Mouse (Mus musculus): ENCODE data around the gene Agl.
"Not testable (repeated sequence)": the region's sequence is repeated elsewhere in the genome, so short reads cannot be mapped to it uniquely, and the experiment has no call there.

The Agl gene

DNA sequence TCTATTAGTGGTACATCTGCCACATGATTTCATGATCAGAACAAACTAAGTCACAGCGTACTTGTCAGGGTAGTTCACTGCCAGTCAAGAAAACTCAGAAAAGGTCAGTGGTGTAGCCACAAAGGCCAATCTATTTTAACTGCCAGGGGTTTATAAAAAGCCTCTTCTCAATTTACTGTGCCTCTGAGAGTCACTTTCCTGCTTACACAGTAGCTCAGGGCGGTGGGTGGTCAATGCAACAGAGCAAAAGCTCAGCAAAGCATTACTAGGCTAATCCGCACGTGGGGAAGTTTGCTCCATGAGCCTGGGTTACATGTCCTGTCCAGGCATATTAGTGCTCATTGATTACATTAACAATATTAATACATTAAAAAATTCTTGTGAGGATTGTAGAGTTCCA lies 8.0 kb upstream of the Agl start:
- DNase-seq: no peak

DNA sequence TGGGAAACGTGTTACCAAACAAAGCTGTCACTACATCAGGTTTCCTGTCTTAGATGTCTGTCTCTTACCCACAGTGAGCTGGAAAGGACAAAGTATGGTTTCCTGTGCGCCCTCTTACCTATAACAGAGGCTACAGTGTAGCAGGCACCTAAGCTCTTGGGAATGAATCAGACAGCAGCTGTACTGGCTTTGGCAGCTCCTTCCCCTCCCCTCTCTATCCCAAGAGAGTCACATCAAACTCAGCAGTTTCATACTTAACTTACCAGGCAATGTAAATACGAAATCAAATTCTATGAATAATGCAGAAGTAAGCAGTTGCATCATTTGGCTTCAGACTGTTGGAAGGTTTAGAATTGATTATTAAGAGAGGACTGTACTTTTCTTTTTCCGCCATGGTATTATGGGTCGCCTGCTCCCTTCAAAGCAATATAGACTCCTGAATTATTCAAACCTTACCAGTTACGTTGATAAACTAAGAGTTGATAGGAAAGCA lies 7.4 kb upstream of the Agl start:
- no peak for DNase-seq

DNA sequence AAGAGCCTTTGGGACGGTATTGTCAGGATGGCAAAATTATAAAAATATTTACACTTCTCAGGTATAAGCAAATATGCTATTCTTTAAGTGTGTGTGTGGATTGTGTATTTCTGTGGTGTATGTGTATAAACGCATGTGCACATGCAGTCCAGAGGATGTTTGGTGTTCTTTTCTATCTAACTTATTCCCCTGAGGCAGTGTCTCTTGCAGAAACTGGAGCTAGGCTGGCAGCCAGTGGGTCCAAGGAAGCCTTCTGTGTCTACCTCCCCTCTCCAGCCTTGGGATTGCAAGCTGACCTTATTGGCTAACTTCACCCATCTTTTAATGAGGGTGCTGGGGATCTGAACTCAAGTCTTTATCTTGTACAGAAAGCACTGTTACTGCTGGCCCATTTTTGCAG lies 5.0 kb upstream of the Agl start:
- DNase-seq: no peak

DNA sequence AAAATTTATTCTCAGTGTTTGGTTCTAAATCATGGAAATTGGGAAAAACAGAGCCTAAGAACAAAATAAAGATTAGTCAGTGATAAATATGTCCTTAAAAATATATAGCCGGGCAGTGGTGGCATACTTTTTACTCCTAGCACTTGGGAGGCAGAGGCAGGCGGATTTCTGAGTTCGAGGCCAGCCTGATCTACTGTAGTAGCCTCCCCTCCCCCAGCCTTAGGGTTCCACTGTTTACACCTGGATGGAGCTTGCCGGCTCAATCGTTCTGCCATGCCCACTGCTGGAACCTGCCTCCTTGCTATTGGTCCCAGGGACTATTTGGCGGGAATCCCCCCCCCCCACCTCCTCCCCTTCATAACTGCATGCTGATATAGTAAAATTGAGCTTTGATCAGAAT lies 2.4 kb upstream of the Agl start:
- DNase-seq: not testable (repeated sequence)

DNA sequence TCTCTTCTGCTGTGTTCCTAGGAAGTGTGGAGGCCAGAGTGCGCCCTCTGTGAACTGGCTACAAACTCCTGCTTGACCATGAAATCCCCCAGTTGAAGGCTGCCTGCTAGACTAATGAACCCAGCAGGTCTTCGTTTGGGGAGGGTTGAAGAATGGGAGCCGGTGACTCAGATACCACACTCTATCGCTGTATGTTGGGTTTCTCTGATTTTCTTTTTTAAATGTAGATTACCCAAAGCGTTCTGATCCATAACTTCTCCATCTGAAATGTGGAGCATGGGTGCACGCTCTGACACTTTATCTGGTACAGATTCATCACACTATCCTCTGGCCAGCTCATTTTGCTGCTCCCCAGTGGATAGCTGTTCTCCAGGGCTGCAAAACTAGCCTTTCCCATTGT lies 1.3 kb upstream of the Agl start:
- no peak for DNase-seq

DNA sequence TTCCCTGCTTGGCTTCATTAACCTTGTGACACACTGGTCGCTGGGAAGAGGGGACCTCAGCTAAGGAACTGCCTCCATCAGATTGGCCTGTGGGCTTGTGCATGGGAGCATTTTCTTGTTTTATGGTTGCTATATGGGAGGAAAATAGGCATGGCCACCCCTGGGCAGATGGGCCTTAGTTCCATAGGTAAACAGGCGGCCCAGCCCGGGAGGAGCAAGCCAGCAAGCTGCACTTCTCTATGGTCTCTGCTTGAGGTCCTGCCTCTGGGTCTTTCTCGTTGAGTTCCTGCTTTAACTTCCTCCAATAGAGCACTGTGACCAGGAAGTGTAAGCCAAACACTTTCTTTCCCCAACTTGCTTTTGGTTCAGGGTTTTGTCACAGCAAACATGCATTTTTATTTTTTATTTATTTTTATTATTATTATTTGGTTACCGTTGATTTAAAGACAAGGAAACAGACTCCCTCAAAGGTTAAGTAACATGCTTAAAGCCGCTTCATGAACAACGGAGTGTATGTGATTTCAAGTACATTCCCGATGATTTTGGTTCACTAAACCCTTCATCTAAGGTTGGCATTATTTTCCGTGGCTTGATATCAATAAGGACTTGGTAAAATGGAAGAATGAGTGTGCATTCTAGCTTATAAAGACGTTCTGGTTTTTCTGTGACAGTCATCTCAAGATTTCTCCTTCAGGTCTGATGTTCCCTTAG lies 696 bp upstream of the Agl start:
- DNase-seq: peak in 1 of 2 experiments; percentile 7

DNA sequence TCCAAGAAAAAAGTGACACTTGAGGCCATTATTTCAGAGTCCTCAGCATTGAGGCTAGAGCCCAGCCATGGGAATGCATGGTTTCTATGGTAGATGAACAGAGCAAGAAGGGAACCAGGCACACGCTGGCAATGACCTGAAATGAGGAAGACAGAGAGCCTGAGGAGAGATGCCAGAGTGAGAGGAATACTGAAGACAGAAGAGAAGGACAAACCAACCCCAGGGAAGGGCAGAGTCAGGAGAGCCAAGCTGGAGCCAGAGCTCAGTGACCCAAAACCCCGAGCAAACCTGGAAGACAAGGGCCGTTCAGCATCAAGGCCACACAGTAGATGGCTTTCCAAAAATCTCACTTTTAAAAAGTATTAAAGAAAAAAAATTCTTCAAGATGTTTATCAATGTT lies 2.1 kb downstream of the Agl start:
- DNase-seq: no peak

DNA sequence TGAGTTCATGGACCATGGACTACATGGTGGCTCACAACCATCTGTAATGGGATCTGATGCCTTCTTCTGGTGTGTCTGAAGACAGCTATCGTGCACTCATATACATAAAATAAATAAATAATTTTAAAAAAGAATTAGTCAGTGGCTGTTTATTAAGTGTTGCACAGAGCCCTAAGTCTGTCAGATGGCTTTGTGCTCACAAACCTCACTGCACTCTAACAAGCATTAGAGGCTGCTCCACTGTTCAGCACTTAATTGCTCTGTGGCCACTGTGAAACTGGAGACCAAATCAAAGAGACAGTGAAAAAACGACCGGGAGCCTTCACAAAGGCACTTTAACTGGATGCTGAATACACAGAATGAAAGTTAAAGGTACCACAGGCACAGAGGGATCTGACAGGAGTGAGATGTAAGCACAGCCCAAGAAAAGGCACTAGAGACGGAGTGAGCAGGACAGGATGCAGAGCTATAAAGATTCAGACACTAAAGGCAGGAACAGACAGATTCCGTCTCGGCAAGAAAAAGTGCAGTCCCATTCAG lies 3.1 kb downstream of the Agl start:
- no peak for DNase-seq

DNA sequence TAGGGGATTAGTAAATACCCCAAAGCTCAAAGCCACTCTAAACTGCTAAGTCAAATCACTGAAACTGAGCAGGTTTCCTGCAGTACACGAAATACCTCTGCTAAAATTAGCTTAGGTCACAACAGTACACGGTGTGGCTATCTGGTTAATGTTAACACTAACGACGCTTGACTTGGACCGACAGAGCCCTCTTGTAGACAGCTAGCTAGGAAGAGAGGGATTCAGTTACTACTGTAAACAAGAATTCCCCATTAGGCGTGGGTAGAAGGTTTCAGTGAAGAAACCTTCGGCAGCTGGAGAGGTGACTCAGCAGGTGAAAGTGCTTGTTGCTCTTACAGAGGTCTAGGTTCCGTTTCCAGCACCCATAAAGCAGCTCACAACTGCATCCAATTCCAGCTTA lies 6.2 kb downstream of the Agl start:
- DNase-seq: no peak

DNA sequence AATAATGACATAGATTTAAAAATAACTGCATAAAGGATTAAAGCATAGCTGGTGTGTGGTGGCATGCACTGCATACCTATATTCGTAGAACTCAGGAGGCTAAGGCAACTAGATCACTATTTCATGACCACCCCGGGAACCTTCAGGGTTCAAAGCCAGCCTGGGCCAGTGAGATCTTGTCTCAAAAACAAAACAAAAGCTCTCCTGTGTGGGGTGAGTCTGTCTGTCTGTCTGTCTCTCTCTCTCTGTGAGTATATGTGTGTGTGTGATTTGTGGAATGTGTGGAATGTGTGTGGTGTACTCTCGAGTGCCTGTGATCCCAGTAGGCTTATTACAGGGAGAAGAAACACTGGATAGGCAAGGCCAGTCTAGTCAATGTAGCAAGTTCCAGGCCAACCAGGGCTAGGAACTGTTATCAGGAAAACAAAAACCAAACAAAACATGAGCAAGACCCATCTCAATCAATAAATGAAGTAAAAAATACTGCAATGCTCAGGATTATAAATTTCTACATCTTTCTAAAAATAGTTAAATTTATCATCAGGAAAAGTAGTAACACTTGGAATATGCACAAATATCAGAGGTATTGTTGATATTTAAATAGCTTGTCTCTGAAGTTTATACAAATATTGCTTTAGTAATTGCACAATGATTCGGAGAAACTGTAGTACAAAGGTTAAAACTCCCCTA lies 9.0 kb downstream of the Agl start:
- no peak for DNase-seq

DNA sequence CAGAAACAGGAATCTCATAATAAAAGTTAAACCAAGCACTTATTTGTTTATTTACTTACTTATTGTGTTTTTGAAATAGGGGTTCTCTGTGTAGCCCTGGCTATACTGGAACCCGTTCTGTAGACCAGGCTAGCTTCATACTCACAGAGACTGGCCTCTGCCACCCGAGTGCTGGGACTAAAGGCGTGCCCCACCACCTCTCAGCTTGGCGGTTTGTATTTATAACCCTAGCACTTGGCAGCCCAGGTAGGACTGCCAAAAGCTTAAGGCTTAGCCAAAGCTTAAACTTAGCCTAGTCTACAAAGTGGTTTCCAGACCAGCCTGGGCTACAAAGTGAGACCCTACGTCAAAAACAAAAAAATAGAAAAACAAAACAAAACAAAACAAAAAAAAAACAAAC lies 19.1 kb downstream of the Agl start:
- DNase-seq: no peak

DNA sequence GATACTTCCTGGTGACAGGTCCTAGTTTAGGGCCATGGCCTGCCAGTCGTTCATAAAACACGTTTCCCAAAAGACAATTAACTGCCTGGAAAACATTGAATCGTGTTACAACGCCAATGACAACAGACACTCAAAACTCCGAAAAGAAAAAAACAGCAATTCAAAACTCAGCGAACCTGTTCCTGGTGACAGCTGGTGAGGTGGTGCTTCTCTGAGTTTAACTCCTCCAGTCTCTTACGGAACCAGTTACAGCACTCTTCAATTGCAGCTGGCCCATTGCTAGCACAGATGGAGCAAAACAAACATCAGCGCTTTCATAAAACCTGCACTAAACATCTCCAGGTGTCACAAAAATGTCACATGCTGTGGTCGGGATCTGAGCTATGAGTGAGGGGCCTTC lies 21.4 kb downstream of the Agl start:
- DNase-seq: no peak

DNA sequence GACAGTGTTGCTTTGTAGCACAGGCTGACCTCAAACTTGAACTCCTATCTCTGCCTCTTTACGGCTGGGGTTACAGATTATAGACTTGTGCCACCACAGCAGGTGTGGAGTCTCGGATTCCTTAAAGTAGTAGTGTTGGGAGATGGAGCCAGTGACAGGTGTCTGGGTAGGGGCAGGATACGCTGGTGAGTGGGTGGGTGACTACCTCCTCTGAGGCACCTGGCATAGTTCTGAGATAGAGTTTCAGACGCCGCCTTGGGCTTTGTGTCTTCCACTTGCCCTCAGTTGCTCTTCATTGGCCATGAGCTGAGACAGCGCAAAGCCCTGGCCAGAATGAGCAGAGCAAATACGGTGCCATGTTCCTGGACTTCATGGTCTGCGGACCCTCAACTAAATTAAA lies 22.1 kb downstream of the Agl start:
- no peak for DNase-seq

DNA sequence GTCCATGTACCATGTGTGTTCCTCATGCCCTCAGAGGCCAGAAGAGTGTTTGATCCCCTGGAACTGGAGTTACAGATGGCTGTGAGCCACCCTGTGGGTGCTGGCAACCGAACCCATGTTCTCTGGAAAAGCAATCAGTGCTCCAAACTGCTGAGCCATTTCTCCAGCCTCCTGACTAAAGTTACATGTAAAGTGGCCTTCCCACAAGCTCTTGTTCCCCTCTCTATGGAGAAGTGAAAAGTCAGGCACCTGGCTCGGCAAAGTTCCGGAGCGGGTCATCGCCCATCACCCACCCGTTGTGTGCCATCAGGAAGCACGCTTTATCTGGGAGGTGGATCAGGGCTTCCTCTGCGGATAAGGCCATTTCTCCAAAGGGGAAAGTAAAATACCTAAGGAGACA lies 23.2 kb downstream of the Agl start:
- no peak for DNase-seq

DNA sequence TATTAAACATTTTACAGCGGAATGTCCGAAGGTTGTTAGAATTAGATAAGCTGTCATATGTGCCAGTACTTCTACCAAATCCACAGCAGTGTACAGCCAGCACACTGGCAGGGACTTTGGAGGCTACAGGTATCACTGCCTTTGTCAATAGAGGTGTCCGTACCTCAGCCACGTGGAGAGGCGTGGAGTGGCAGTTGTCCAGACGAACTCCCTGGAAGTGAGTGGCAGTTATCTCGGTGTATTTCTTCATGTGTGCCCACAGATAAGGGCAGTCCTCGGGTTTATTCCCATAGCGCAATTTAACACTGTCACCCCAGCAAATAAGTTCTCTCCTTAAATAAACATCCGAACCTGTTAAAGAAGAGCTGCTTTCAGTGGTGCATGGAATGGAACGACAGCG lies 23.7 kb downstream of the Agl start:
- no peak for DNase-seq

DNA sequence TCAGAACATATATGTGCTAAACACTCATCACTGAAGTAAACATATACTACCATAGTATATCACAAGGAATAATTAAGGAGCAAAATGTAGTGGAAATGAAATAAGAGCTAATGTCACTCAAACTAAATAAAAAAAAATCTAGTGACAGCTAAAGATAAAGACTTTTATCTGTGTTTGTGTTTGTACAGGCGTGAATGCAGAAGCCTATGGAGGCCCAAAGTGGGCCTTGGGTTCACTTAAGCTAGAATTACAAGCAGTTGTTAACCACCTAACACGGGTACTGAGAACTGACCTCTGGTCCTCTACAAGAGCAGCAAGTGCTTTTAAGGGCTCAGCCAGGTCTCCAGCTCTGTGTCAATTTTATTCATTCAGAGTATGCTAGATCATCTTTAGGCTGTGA lies 31.0 kb downstream of the Agl start:
- no peak for DNase-seq

DNA sequence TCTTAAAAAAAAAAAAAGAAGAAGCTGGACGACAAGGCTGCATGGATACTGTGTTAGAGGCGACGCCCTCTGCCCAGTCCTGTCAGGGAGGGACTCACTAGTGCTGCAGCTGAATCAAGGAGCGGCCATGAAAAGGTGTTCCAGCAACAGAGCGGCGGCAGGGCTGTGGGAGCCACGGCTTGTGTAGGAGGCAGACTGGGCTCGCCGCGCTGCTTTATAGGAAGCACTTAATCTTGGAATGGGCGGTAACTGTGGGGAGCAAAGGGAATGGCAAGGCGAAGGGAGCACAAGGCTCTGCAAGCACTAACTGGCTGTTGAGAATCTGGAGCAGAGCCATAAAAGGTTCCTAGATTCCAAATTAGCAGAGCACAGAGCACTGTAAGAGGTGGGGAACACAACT lies 34.1 kb downstream of the Agl start:
- no peak for DNase-seq

DNA sequence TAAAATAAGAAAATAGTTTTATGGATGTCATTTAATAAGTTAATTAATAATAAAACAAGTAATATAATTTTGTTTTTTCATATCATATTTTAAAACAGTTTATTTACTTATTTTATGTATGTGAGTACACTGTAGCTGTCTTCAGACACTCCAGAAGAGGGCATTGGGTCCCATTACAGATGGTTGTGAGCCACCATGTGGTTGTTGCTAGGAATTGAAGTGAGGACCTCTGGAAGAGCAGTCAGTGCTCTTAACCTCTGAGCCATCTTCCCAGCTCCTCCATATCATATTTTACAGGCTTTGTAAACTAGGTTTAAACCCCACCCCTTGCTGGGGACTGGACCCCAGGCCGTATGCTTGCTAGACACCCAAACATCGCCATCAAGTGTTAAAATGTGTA lies 36.4 kb downstream of the Agl start:
- no peak for DNase-seq

DNA sequence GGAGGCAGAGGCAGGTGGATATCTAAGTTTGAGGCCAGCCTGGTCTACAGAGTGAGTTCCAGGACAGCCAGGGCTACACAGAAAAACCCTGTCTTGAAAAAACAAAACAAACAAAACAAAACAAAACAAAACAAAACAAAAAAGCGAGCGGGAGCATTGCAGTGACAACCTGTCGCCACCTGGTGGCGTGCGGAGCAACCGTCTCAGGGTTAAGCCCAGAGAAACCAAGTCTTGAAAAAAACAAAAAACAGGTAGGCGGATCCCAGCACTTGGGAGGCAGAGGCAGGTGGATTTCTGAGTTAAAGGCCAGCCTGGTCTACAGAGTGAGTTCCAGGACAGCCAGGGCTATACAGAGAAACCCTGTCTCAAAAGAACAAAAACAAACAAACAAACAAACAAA lies 41.0 kb downstream of the Agl start:
- DNase-seq: peak in 1 of 2 experiments; percentile 19

DNA sequence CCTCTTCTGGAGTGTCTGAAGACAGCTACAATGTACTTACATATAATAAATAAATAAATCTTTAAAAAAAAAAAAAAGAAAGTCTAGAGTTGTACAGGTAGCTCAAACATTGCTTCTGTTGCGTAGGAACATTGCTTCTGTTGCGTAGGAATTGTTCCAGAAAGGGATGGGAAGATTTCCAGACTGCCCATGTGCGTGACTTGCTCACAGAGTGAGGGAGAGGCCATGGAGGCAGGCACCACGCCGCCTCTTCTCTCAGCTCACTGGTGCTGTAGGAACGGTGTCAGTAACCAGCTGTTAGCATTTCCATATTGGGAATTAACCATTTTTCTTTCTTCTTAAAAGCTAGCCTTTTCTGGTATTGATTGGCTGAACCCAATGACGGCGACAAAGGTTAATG lies 55.1 kb downstream of the Agl start:
- DNase-seq: no peak

DNA sequence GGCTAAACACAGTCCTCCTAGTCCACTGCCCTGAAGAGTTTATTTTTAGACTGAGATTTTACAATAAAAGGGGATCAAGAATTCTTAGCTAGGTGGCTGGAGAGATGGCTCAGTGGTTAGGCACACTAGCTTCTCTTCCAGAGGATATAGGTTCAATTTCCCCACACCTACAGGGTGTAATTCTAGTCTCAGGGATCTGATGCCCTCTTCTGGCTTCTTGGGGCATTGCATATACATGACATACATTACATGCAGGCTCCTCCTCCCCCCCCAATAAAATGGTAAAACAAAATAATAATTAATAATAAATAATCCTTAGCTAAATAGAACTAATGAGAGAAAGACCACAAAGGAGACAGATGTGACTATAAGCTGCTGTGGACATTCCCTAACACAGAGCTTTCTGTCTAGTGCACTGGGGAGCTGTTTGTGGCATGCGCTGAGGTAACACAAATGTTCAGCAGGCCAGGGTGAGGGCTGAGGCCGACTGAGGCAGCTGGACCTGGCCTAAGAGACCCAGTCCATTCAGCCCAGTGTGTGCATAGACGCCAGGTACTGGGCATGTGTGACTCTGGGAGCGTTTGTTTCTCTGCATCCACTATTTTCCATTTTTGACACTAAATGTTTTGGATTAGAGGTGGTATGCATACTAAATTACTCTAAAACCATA lies 56.6 kb downstream of the Agl start:
- DNase-seq: peak; percentile 34 to 59

DNA sequence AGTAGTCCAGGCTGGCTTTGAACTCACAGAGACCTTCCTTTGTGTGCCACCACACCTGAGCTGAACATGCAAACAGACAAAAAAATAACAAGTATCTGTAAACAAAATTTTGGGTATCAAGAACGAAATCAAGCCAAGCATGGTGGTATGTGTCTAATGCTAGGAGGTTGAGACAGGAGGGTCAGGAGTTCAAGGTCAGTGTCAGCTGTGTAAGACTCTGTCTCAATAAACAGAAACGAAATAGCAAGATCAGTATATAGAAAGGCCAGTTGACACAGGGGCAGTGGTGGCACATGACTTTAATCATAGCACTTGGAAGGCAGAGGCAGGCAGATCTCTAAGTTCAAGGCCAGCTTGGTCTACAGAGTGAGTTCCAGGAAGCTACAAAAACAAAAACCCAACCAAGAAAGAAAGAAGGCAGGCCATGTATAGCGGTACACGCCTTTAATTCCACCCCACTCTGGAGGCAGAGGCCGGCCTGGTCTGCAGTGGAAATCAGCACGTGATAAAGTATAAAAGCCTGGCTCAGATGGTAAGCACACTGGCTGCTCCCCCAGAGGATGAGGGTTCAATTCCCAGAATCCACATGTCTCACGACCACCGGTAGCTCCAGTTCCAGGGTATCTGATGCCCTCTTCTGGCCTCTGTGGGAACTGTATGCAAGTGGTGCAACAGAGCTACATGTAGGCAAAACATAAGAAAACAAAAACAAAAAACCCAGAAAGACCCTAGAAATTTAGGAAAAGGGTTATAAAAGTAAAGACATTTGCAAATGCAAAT lies 59.4 kb downstream of the Agl start:
- DNase-seq: peak in 1 of 2 experiments; percentile 9

DNA sequence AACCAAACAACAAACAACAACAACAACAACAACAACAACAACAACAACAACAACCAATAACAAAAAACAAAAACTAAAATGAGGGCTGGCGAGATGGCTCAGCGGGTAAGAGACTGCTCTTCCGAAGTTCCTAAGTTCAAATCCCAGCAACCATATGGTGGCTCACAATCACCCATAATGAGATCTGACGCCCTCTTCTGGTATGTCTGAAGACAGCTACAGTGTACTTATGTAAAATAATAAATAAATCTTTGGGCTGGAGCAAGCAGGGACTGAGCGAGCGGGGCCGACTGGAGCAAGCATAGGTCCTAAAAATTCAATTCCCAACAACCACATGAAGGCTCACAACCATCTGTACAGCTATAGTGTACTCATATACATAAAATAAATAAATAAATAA lies 60.3 kb downstream of the Agl start:
- not testable (repeated sequence) for DNase-seq

Data from cerebellum, postnatal 36 days (tissue).